Mouse (Mus musculus) large intestine, adult 2 months (tissue): ENCODE measurements around the gene AA467197. TPM values are rescaled to one million over a fixed set of nuclear protein-coding genes. Genes with fewer than 3 reads are reported as not detected.
A peak's percentile ranks its signal among the peaks of the same experiment; 100 is the strongest.

ENCODE experiments used
- DNase-seq: peaks from one replicate; pipeline ENCODE4 v3.0.0-alpha.2; 2012; ENCODE audit warnings: low read depth, low spot score
- WGBS: fragments of 180-500 bp; shearing (Covaris S2); methylation state at CpG from one replicate; pipeline ENCODE4 v1.1.7; 2018; 5-methylcytosine and 5-hydroxymethylcytosine counted together
- polyA plus RNA-seq: library from polyadenylated mRNA; depleted of rRNA; stranded (reverse); fragments of >200 nt; gene quantifications from 2 replicates; pipeline ENCODE4 v1.2.3, GENCODE M21; 2012

Gene AA467197
- polyA plus RNA-seq, 1 experiment: 57.5 TPM

DNA sequence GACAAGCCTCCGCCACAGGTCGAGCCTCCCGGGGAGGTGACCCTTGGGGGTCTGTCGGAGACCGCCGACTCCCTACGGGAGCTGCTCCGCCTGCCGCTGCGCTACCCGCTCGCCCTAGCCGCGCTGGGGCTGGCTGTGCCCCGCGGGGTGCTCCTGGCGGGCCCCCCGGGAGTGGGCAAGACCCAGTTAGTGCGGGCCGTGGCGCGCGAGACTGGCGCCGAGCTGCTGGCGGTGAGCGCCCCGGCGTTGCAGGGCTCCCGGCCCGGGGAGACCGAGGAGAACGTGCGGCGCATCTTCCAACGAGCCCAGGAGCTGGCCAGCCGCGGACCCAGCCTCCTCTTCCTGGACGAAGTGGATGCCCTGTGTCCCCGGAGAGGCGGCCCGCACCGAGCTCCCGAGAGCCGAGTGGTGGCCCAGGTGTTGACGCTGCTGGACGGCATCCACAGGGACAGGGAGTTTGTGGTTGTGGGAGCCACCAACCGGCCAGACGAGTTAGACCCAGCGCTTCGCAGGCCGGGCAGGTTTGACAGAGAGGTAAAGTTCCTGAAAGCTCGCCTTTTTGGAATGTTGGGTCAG lies 5.5 kb upstream of the AA467197 start:
- no peak for DNase-seq
- WGBS: under 1% methylated on average over 53 of the region's 53 CpGs

DNA sequence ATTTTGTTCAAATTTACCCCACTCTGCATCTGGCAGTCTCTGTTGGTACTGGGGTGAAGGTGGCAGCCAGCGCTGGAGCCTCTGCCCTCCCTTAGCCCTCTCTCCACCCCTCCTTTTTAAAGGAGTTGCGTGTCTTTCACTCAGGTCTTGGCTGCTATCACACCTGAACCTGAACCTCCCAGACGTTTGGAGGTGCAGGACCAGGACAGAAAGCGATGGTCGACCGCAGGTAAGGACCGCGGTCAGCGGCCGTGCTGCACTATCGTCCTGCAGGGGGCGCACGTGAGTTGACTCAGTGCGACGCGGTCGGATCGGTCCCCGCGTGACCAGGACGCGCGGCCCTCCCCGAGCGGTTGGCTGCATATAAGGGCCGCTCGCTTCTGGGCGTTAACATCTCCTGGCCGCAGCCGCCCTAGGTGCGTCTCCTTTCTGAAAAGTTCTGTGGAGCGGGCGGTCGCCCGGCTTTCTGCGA lies 776 bp downstream of the AA467197 start:
- DNase-seq: no peak

DNA sequence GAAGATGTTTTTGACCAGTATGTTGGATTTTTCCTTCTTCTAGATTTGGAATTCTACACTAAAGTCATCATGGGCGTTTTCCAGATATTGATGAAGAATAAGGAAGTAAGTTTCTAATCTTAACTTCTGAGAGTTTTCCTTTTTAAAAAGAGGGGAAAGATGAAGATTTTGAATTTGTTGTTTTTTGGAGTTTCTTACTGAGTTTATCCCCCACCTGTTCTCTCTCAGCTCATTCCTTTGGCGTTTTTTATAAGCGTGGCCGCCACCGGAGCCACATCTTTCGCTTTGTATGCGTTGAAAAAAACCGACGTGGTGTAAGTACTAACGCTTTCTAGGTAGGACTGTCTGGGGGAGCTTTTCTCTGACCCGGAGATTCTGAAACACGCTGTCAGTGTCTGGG lies 1.2 kb downstream of the AA467197 start:
- 28% methylated on average over 12 of the region's 12 CpGs for WGBS
- no peak for DNase-seq

More for the DNA sequence above, 776 bp downstream of the AA467197 start:
- WGBS: 1% methylated on average over 36 of the region's 36 CpGs

DNA sequence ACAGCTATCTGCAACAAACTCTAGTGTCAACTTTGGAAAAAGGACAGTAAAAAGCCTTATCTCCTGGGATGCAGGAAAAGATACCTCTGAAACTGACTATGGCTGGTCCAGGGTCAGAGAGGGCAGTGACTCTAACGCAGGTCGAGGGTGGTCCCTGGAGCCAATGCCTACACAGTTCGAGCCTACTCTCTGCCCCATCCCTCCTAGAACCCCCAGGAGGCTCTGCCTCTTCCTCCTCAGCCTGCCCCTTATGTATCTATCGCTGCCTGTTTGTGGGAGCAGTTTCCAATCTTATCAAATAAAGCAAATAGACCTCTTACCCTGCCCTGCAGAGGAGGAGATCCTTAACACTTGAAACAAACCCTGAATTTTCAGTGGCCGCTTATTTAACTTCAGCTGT lies 1.9 kb downstream of the AA467197 start:
- no peak for DNase-seq
- WGBS: 42% methylated on average over 5 of the region's 5 CpGs

DNA sequence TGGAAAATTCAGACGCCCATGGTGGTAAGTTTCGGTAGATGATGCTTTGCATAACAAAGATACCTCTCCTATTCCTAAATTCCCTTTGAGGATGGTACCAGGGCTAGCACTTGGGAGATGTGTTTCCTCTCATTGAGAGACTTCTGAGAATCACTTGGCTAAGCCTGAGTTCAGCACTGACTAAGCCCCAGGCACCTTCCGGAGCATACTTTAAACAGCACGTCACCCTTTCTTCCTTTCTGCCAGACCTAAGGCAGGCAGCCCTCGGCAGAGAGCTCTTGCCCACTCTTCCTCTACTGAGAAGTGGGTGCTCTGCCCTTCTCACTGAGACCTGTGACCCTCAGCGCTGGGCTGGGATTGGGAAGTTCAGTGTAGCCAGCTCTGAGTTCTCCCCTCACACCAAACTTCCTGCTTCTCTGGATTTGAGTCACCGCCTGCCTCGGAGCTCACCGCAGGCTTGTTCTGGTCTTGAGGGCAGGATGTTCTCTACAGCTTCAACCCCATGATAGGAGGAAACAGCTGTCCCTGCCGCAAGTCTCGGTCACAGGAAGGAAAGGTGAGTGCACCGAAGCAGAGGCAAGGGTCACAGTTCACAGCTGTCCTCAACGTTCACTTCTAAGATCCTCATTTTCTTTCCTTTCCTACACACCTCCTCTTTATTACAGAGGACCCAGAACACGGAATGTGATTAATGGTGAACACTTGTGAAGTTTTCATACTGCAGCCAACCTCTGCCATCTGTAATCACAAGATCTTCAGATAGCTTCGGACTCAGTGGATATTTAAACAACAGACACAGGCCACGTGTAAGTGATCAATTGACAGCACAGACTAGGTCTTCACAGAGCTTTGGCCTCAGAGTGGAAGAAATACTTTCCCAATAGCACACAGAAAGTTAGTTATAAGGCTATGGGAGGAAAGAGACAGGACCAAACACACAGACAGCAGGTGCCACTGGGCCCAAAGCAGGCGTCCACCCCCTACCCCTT lies 15.6 kb downstream of the AA467197 start:
- DNase-seq: no peak

DNA sequence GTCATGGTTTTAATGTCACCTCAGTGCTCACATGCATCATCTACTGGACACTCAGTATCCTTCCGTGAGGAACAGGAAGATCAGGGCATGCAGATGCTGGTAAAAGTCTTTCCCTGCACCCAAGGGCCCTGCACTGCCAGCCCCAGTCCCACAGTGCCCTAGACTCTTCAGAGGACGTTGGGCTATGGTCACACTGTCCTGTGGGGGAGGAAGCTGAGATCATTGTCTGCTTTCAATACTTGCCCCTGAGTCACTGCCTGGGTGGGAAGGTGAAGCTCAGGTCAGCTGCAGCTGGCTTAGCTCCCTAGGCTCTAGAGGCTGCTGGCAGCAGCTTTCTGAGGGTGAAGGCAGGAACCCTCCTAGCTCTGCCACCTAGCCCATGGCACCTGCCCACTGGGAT lies 19.3 kb downstream of the AA467197 start:
- 57% methylated on average over 2 of the region's 2 CpGs for WGBS
- DNase-seq: no peak

More for the DNA sequence above, 15.6 kb downstream of the AA467197 start:
- 43% methylated on average over 17 of the region's 17 CpGs for WGBS

DNA sequence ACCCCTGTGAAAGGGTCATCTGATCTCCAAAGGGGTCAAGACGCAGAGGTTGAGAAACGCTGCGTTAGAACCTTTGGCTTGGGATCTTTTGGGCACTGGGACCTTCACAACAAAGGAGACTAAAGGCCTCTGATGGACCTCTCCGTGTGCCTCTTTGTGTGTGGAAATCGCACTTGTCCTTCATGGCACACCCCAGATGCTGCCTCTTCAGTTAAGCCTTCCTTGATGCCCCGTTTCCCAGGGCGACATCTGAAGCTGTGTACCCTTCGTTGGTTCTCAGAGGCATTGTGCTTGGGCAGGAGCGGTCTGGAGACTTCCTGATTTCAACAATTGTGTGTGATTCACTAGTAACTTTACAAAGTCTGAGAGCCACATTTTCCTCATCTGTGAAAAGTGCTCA lies 20.0 kb downstream of the AA467197 start:
- 70% methylated on average over 9 of the region's 9 CpGs for WGBS
- no peak for DNase-seq

DNA sequence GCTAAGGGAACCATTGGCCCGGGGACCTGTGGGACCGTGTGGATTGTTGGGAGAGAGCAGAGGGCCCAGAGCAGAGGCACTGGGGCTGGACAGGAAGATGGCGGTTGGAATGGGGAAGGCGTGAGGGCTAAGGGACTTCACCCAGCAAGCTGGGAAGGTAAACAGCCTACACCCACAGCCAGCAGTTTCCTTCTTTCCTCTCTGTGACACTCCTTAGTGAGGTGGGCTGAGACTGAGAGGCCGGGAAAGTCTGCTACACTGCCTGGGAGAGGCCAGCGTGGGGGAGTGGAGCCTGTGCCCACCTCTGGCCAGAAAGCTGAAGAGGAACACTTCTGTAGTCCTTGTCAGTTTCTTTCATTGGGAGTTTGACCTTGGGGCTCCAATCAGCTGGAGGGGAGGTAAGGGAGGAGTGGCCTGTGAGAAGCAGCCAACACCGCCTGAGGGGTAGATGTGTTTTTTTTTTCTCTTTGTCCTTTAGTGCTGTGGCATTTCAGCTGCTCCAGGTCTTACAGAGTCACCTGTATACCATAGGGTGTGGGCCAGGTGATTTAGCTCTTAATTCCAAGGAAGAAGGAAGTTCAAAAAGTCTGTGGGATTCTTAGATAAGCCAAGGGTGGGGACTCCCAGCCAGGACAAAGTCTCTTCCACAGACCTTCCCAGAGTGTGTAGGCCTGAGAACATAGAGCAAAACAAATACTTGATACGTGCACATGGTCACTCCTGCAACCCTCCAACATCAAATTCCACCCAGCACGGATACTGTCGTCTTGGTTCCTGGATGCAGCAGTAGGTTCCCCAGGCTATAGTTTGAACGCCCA lies 21.1 kb downstream of the AA467197 start:
- DNase-seq: peak; percentile 89

DNA sequence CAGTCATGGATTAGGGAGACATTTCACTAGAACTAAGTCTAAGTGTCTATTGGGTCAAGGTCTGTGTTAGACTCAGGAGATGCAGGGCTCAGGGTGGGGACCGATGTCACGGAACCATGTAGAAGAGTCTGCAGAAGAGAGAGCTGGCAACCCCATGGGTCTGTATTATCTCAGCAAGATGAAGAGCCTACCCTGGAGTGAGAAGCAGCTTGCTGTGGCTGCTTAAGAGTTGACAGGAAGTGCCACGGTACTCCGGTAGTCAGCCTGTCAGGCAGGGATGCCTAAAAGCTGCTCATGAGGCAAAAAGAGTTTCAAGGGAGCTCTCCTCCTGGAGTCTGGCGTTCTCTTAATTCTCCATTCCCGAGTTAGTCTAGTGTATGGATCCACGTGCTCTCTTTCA lies 23.0 kb downstream of the AA467197 start:
- DNase-seq: no peak
- 87% methylated on average over 7 of the region's 7 CpGs for WGBS

More for the DNA sequence above, 21.1 kb downstream of the AA467197 start:
- WGBS: 34% methylated on average over 11 of the region's 11 CpGs

DNA sequence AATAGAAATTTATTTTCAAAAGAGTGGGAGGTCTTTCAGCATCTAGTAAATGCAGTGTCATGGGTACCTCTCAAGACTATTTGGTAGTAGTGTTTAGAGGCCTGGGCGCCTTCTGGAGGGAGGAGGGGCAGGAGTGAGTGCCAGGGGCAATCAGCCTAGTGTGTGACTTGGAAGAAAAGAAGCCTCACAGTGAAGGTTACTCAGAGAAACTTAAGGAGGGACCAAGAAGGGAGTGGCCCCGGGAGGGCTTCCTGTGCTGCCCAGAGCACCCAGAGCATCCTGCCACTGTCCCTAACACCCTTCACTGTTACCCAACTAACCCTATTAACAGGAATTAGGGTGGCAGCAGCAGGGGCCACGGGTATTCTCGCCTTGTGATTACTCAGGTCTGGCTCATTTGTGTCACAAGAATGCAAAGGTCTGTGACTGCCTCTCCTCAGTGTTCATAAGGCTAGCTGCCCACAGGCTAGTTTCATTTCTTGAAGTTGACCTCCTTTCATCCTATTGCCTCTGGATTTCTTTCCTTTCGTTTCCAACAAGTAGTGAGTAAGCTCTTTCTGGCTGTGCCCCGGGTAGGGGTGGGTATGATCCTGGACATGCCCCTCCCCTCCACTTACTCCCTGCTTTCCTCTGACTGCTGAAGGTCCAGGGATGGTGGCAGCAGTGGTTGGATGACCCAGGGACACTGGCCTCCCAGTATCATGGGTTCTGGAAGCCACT lies 28.6 kb downstream of the AA467197 start:
- DNase-seq: no peak
- 23% methylated on average over 6 of the region's 6 CpGs for WGBS

DNA sequence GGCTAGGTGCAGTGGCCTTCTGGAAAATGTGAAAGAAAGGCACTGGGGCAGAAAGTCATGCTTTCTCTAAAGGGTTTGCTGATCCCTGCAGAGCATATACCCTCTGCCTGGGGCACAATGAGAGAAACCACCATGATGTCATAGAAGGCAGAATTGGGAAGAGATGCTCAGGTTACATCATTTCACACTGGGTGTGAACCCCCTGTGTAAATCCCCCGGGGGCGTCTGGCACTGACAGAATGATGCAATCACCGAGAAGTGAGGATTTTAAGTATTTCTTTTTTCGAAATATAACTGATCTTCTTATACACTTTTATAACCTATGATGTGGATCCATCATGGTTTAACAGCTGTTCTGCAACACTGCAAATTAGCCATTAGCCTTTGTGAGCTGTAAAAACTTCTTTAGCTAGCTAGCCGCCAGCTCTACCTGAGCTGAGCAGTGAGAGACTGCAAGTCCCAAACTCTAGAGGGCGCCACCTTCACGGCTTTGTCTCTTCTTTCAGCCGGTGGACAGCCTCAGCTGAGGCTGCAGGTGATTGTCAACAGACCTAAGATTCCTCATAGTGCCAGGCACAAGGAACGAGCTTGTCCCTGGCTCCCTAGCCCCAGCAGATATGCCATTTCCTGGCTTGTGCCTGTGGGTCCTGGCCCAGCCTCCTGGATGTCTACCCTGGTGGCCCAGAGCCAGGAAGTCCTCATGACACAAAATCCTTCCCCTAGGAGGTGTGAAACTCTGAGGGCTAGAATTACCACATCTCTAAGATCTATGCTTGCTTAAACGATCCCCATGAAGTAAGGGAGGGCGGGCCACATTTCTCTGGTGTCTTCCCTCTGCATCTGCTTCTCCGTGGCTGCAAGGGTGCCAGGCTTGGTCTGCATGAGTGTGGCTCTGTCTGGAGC lies 29.4 kb downstream of the AA467197 start:
- peak; percentile 70 for DNase-seq
- 32% methylated on average over 12 of the region's 12 CpGs for WGBS

DNA sequence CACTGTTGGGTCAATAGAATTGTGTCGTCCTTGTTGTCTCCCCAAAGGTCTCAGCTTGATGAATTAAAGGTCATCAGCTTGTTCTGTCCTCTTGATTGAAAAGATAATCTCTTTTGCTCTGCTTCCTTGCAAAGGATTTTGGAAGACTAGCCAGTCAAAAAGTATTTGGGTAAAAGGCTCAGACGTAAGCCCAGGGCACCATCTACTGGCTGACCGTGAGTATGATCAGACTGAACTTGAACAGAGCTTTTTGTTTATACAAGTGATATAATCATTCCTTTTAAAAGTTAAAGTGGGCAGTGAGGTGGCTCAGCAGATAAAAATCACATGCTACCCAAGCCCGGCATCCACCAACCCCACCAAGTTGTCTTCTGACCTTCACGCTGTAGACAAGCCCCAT lies 31.1 kb downstream of the AA467197 start:
- WGBS: 11% methylated on average over 5 of the region's 5 CpGs
- DNase-seq: no peak

DNA sequence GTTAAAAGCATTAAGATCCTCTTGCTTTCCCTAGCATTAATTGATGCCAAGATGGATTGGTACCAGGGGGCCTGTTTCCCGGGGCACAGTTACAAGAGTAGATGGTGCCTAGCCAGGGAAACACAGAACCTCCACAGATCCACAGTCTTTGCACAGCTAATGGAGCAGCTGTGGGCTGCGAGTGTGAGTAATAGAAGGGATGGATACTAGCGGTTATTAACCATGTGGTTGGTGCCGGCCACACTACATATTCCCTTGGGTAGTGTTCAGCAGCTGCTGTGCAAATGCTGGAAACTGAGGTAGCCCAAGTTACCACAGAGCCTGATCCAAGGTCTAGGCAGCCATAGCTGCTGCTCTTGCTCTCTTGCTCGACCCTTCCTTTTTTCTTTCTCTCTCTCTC lies 34.9 kb downstream of the AA467197 start:
- WGBS: 66% methylated on average over 5 of the region's 5 CpGs
- DNase-seq: no peak

DNA sequence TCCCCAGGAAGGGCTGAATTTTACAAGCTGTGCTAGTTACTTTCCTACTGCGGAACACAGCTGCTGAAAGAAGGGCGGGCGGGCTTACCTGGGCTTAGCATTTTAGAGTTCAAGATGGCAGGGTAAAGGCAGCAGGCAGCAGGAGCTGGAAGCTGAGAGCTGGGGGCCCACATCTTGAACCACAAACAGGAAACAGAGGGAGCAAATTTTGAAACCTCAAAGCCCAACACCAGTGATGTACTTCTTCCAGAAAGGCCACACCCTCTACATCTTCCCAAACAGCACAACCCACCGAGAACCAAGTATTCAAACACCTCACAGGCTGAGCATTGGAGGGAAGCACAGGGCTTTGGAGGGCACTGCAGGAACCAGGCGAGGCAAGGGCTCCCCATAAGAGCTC lies 36.1 kb downstream of the AA467197 start:
- DNase-seq: no peak
- 59% methylated on average over 5 of the region's 5 CpGs for WGBS

DNA sequence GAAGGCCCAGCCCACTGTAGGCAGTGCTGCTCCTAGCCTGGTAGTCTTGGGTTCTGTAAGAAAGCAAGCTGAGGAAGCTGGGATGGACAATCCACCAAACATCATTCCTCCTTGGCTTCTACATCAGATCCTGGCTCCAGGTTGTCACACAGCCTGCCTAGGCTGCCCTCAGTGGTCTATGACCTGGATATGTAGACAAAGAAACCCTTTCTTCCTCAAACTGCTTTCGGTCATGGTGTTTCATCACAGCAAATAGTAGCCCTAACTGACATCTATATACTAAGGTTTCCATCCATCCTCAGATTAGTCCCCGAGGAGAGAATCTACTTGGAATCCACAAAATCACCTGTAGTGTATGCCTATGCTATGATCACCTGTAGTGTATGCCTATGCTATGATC lies 38.3 kb downstream of the AA467197 start:
- DNase-seq: no peak
- WGBS: 90% methylated on average over 2 of the region's 2 CpGs

DNA sequence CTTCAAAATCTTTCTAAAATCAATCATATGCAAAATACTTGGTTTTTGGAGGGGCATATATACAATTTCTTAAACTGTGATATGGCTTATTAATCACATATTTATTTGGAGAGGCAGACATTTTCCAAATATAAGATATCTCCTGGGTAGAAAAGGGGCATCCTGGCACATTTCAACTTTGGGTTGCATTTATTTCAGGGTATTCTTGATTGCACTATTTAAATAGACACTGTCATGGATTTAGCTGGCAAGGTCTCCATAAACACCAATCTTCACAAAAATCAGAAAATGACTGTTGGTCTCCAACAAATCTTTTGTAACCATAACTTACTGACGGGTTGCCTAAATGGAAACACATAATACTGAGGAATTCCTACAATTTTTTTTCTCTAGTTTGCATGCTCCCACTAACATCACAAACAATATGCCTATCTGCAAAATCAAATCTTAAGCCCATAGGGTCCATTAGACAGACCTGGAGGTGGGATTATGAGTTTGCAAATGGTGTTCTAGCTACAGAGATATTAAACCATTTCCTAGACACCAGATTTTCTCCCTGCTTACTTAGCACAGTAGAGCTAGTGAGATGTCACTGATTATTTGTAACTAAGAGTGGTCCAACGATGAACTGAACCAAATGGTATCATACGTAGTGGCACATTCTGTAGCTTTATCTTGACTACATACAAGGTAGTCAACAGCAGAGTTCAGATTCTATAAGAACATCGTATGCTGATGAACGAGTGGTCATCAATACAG lies 44.8 kb downstream of the AA467197 start:
- WGBS: 84% methylated on average over 5 of the region's 5 CpGs
- no peak for DNase-seq

DNA sequence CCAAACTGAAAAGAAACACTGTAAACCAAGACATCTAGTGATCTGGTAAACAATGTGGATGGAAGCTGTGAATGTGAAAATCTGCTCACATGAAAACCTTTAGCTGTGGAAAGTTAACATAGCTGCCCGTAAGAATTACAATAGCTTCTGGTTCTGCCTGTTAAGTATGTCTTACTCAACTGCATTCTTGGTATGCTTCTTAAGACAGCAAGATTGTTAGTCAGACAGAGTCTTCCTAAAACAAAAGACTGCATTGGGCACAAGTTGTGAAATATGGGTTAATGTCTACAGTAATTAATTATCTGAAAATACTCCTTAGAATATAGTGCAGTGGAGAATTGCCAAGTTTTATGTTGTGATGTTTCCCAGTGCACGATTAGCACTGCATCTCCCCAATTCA lies 45.7 kb downstream of the AA467197 start:
- WGBS: 84% methylated on average over 2 of the region's 2 CpGs
- no peak for DNase-seq

DNA sequence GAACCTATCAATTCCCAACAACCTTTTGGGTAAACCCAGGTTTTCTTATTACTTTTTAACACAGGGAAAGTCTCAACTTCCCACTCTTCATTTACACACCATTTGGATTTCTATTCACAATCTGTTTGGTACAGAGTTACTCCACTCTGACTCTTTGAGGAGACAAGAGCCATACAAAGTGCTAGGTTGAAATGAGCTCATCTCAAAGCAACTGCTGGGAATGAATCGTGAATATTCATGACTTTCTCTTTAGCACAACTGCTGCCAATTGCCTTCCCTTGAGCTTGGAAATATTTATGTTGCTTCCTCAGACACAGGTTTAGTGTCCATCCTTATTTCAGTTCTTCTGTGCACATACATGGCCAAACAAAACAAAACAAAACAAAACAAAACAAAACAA lies 46.9 kb downstream of the AA467197 start:
- WGBS: 90% methylated on average over 1 of the region's 1 CpGs
- no peak for DNase-seq
